Mouse (Mus musculus): ENCODE measurements around the gene Esrrg.

- TF ChIP-seq CTCF (IDR thresholded peaks at IDR 0.05) = no peak
- no peak for TF ChIP-seq POLR2A (IDR thresholded peaks at IDR 0.05; ENCODE audit: insufficient read depth, low read depth, low read length)
- TF ChIP-seq EP300 (IDR thresholded peaks at IDR 0.05; ENCODE audit: insufficient read depth, low read depth, low read length) = no peak
Measured at GRCm38 (mm10) chr1:187872208-187872607, 263.6 kb downstream of the Esrrg start.
